Mouse (Mus musculus) gastrocnemius, postnatal 36 days (tissue): ENCODE data around the gene Cdkn1c. TPM values are rescaled to one million over a fixed set of nuclear protein-coding genes. Genes with fewer than 3 reads are reported as not detected.

Experiments used
- DNase-seq, 2 experiments: peaks; one replicate each; pipeline ENCODE4 v3.0.0; 2022
- intact Hi-C: fragments of 180-260 bp; cut with DNase I; formaldehyde crosslinking; loops from one replicate; pipeline ENCODE4 v1.15.1; 2025
- total RNA-seq, 2 experiments: library from RNA; stranded (reverse); gene quantifications; 2 replicates each; pipeline ENCODE4 v1.2.3; 2021

Gene Cdkn1c
- total RNA-seq, 2 experiments from 2014 or later: 43.2 to 98.2 TPM

DNA sequence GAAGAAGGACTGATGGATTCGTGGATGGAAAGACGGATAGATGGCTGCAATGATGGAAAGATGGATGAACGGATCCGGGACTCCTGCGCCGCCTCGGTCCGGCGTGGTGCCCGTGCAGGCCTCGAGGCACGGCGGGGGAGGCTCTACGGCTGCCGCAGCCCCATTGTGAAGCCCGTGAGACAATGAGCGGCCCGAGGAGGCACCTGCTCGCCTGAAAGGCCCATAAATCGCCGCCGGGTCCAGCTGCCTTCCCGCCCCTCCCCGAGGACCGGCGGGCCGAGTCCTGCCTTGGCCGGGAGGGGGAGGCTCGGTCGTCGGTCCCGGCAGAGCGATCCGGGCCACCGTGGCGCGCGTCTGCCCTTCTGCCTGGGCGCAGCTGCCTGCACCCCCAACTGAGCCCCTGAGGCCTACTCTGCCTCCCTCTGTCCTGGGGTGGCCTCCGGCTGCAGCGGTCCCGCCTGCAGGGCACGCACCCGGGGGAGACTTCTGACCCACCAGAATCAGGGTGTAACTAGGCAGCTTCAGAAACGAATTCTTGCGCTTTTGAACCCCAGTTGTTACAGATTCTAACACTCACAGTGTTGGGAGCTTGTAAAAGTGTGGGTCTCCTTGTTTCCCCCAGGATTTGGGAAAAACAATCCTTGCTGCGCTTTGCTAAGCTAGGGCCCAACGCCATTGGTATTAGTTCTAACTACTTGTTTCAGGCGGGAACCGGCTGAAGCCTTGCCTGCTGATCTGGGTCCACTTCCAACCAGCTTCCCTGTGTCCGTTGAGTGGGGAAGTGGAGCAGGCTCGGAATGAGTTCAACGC is 15.0 kb downstream of the Cdkn1c start:
- no peak for DNase-seq
- intact Hi-C loops: no loop called here

DNA sequence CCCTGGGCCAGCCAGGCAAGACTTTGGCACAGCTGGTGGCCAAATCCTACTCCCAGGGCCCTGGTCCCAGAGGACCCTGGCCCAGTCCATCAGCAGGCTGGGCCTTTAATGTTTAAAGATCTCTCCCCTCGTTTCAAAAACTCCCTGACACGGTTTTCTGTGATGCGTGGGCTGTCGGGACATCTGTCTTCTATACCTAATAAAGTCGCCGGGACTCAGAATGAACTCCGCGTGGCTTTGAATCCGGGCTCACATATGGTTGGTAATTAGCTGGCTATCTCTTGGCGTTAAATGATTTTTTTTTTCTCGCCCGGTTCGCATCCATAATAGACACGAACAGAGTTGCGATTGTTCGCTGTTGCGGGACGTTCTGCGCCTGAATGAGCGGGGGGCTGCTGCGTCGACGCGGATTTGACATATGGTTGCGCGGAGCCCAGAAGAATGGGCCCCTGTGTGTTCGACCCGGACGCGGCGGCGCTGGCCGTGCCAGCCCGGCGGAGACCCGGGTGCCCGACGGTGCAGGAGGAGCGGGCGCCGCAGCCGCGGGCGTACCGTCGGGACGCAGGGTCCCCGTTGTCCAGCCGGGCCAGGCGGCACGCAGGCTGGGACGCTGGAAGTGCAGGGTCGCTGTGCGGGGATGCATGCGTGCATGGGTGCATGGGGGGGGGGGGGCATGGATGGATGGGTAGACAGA is 15.7 kb downstream of the Cdkn1c start:
- intact Hi-C loops: no loop called here

DNA sequence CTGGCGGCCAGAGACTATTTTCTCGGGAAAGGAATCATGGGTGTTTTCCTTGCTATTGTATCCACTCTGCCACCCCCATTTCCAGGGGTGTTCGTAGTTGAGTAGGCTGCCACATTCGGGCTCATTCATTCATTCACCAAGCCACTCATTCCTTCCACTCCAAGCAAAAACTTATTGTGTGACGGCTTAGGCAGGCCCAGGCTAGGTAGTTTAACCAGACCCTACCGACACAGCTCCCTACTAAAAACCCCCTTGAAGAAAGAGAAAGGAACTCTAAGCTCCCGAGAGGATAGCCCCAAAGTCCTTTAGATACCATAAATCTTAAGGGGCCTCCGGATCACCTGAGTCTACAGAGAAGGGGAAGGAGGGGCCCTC is 16.3 kb downstream of the Cdkn1c start:
- DNase-seq: no peak
- intact Hi-C loops: no loop called here

More for the DNA sequence above, 15.7 kb downstream of the Cdkn1c start:
- no peak for DNase-seq

DNA sequence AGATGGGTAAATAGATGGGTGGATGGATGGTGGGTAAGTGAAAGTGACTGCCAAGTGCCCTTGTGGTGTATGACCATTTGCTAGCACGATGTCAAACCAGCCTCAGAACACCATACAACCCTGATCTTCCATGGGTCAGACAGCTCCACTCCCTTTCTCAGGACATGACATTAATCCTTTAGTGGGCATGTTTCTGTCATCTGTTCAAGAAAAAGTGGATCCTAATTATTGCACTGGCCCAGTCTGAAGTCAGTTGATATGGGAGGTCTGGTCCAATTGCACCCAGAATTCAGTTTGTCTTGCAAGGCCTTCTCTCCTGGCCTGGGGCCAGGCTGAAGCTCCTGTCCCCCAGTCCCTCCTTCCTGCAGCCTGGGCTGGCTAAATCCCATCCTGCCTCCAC is 21.9 kb downstream of the Cdkn1c start:
- no peak for DNase-seq
- intact Hi-C loops: no loop called here

DNA sequence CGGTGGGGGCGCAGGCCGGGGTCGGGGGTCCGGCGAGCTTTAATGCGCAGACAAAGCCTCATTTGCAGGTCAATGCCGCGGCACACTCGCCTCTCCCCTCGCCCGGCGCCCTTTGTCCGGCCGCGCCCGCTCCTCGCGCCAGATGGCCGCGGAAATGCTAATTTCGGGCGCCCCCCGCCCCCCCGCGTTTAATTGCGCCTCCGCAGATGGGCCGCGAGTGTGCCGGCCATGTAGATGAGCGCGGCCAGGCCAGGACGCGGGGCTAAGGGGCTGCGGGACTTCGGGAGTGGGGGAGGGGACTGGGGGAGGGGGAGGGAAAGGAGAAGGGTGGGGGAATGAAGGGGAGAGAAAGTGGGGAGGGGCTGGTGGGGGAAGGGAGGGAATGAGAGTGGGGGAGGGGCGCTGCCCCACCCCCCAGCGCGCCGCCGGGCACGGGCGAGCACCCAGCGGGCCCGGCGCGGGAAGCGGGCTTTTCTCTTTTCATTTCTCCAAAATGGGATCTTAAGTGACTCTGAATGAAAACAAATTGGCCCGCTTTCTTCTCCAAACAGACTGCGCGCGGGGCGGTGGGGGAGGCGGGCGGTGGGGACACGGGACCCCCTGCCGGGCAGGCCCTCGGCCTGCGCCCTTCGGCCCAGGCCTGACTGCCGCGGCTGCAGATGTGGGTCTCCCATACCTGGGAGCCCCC is 22.8 kb downstream of the Cdkn1c start:
- intact Hi-C loops: no loop called here
- no peak for DNase-seq

DNA sequence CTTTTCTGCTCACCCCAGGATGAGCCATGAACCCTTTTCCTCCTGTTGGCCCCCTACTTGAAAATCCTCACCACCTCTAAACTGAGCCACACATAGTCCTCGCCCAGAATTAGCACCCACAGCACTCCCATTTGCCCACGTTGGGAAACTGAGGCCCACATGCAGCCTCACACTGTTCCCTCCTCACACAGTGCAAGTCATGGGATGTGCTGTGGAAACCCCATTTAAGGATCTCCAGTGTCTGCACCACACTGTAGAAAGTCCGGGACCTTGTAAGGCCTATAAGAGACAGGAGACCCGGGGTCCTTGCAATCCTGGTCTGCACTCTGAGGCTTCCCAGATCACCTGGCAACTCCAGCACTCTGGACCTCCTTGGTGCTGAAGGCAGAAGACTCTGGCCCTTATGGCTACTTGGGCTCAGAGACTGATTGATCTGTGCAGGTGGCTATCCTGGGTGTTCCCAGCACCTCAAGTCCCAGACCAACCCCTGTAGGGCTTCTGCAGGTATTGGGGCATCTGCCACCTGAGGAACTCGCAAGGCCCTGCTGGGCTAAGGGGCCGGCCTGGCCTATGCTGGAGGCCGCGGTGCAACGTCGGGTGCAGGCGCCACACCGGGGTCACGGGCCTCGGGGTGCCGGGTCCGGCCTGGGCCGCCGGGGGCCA is 23.5 kb downstream of the Cdkn1c start:
- DNase-seq: no peak
- intact Hi-C loops: no loop called here

DNA sequence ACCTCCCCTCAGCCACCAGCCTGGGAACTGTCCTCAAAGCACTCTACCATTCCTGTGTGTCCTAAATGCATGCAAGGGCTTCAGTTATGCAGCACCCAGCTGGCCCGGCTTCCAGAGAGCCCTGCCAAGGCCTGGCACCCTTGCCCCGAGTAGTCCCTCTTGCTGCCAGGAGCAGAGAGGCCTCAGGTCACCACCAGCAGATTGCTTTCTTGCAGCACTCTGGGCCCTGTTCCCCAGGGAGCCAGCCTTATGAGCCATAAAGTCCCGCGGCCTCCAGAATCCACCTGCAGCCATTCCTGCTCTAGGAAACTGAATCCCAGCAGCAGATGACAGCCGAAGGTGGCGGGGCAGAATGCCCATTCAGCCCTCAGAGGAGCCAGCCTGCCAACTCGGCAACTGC is 27.5 kb downstream of the Cdkn1c start:
- DNase-seq: peak; percentile 63 to 70
- intact Hi-C loops: no loop called here

DNA sequence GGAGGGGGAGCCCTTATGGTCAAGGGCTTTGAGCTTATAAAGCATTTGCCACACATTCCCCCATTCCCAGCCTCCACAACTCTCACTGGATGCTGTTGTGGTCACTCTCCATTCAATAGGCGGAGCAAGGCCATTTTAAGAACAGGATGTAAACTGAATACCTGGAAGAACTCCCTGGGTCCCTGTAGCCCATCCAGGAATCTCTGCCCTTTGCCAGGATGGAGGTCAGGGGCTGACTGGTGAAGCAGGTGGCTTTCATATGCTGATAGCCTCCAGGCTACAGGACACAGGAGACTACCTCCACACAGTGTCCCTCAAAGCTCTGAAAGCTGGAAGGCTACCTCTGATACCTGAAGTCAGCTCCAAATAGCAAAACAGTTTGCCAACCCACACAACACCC is 28.2 kb downstream of the Cdkn1c start:
- DNase-seq: no peak
- intact Hi-C loops: no loop called here

DNA sequence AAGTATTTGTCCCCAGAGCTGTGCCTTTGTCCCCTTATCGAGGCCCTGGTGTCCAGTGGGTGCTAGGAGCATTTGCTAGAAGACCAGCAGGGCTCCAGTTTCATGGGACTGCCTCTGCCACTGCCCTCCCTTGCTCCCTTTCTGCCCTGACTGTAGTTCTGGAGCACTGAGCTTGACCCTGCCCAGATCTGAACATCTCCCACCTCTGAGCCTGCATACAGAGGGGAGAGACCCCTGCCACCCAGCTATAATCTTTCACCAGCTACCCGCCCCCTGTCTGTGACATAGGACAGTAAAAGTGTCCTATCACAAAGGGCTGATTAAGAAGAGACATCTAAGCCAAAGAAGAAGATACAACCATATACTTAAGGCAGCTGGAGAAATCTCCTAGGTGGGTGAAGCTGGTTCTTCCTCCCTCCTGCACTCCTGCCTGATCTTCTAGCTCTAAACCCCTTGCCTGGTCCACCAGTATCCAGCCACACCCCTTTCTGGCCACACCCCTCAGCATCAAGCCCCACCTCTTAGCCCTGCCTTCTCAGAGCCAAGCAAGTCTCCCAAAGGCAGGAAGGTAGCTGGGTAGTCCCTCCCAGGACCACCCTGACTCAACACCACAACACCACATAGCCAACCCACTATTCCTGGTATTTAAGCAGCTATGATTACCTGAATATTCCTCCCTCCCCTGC is 31.9 kb downstream of the Cdkn1c start:
- intact Hi-C loops: no loop called here
- DNase-seq: no peak

DNA sequence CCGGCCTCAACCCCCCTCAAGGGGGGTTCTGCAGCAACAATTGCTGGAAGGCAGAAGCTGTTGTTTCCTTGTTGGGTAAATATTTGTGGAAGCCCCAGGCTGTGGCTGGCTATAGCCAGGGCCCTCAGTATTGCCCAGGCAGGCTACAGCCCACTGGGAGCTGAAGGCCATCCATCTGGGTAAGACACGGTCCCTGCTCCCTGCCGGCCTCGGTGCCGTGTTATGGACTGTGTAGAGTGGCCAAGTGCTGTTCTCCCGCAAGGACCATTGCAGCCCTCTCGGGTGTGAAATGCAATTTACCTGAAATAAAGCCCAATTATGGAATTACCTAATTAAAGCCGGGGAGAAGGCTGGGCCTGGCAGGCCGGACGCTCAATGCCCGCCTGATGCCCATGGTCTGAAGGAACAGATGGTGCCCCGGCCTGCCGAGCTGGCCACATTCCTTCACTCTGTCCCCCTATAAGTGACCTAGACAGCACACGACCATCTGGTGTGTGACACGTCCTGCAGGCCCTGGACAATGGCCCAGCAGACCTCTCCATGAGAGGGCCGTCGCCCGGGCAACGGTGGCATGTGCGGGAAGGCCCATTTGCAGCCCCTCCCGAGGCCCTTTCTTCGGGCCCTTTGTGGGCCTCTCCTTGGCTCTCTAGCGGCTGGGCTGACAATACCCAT is 32.6 kb downstream of the Cdkn1c start:
- DNase-seq: no peak
- intact Hi-C loops: no loop called here

DNA sequence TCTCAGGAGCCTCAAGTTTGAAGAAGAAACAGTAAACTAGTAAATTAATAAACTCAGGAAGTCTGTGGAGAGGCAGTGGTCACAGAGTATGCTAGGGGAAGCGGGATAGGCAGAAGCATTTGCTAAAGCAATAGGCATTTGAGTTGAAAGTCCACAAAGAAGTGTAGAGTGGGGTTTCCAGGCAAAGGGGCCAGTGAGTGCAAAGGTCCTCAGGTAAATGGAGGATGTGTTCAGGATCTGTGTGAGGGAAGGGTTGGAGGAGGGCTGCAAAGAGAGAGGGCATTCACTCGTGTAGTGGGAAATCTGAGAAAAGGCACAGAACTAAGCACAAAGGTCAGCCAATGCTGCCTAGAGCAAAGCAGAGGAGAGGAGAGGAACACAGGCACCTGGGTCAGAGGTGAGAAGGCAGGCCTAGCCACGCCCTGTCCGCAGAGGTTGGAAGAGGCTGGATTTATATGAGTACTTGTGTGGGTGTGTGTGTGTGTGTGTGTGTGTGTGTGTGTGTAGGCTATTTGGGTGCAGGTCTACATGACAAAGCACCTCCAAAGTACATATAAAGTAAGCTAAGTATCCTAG is 41.2 kb downstream of the Cdkn1c start:
- intact Hi-C loops: no loop called here
- no peak for DNase-seq

DNA sequence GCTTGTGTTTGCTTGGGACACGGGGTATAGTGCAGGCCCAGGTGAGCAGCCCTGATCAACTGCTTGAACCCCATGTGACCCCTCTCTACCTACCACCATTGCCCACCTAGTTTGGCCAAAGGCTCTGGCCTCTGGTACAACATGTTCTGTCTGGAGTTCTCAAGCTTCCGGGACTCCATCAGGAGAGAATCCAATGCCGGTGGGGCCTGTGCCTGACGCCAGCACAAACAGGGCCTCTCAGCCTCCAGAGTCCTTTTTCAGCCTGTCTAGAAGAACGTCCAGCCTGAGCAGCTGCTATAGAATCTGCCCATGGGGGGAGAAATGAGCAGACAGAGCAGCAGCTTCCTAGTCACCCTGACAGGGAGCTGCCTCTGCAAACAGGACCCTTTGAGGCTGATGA is 43.0 kb downstream of the Cdkn1c start:
- intact Hi-C loops: no loop called here
- no peak for DNase-seq

DNA sequence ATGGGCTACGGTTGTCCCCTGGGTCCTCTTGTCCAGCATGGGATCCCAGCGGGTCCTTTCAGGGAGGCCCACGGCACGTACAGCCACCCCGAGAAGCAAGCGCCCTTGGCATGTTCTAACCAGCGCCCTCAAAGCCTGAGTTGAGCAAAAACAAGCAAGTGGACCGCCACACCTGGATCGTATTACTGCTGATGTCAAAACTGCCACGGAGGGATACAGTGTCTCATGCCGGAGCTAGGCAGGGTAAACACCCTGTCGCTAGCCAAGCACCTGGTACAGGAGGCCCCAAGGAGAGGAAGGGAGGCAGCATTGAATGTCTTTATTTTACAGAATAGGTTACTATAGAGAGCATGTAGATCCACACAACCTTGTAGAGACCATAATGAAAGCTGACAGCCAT is 44.4 kb downstream of the Cdkn1c start:
- no peak for DNase-seq
- intact Hi-C loops: no loop called here

DNA sequence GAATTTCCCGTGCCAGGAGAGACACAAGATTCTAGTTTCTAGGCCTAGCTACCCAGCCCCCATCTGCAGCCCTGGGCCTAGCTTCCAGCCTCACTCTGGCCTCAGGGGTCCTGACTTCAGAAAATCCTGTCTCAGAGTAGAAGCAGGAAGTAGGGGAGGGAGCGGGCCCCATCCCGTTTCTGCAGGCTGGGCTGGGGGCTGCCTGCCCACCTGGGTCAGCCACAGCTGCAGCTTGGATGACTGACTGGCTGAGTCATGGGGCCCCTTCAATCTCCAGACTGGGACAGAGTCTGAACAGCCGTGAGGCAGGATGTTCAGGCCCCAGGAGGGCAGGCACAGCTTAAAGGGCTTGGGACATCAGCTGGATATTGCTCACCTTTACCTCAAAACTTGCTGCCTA is 45.8 kb downstream of the Cdkn1c start:
- DNase-seq: no peak
- intact Hi-C loops: no loop called here

DNA sequence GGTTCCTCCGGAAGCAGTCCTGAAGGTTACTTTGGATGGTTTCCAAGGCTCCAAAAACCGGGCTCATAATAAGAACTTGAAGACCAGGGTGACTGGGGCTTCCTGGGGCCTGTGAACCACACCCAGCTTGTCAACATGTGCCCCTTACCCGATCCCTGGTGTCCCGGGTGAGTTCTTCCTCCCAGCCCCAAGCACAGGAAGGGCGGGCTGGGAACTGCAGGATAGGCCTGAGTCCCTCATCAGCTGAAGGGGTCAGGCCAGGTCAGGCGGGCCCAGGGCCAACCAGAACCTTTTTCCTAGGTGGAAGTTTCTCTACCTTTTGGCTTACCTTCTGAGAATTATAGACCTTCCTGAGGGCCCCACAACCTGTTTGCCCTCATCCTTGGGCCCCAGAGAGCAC is 48.2 kb downstream of the Cdkn1c start:
- intact Hi-C loops: no loop called here
- peak in 1 of 2 experiments; percentile 40 for DNase-seq

DNA sequence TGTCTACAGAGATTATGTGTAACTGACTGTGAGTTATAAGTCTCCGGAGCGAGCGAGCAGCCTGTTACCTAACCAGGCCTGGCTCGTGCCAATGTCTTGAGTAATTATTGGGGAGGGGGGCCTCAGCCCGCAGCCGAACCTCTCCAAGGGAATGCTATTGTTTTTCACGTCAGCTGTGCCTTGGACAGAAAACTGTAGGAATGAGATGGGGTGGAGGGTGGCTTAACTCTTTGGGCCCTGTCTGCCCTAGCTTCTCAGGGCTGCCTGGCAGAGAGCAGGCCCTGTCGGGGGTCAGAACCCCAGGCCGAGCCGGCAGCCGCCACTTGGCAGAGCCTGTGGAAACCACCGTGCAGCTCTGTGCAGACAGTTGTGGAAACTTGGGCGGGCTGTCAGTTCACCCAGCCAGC is 52.2 kb downstream of the Cdkn1c start:
- peak; percentile 56 to 57 for DNase-seq
- intact Hi-C loops: no loop called here
